Mouse (Mus musculus) liver, adult 2 months (tissue): ENCODE measurements around the gene Ets1. TPM values are rescaled to one million over a fixed set of nuclear protein-coding genes. Genes with fewer than 3 reads are reported as not detected.
A peak's percentile ranks its signal among the peaks of the same experiment; 100 is the strongest.

Source experiments
- DNase-seq: peaks from one replicate; pipeline ENCODE4 v3.0.0-alpha.2; 2011; ENCODE audit warnings: low read depth, low spot score; ENCODE audit errors: extremely low read depth
- H3K27ac ChIP-seq: fragments of 200-500 bp; replicated peaks from 2 replicates; pipeline ENCODE4 v1.5.1; 2012; ENCODE audit warnings: low read depth, mild to moderate bottlenecking, control low read depth, inconsistent platforms, low read length; ENCODE audit not compliant: insufficient read depth
- H3K27me3 ChIP-seq: fragments of 200-500 bp; 2 replicates; pipeline ENCODE4 v1.6.1; 2012; ENCODE audit warnings: mild to moderate bottlenecking, moderate library complexity, low read length, inconsistent platforms; ENCODE audit not compliant: control insufficient read depth, insufficient read depth
- H3K36me3 ChIP-seq: fragments of 200-500 bp; 2 replicates; pipeline ENCODE4 v1.6.1; 2012; ENCODE audit warnings: low read length, inconsistent platforms; ENCODE audit not compliant: control insufficient read depth, insufficient read depth
- H3K4me1 ChIP-seq: fragments of 200-500 bp; 2 replicates; pipeline ENCODE4 v1.6.1; 2011; ENCODE audit warnings: low read length; ENCODE audit not compliant: control insufficient read depth, insufficient read depth
- H3K4me3 ChIP-seq: fragments of 200-500 bp; 2 replicates; pipeline ENCODE4 v1.5.1; 2011; ENCODE audit warnings: low read depth, mild to moderate bottlenecking, control low read depth, low read length, moderate library complexity; ENCODE audit not compliant: insufficient read depth
- H3K79me2 ChIP-seq: fragments of 200-500 bp; 2 replicates; pipeline ENCODE4 v1.6.1; 2012; ENCODE audit warnings: inconsistent platforms, mild to moderate bottlenecking, low read length, moderate library complexity; ENCODE audit not compliant: control insufficient read depth, insufficient read depth
- H3K9ac ChIP-seq: fragments of 200-500 bp; 2 replicates; pipeline ENCODE4 v1.6.1; 2012; ENCODE audit warnings: low read depth, mild to moderate bottlenecking, control low read depth, inconsistent platforms, low read length
- CTCF ChIP-seq: fragments of 200-500 bp; IDR thresholded peaks from 2 replicates; pipeline ENCODE4 v1.5.1; 2011; ENCODE audit warnings: low read depth, low read length, control low read depth
- POLR2A ChIP-seq: fragments of 200-500 bp; IDR thresholded peaks from 2 replicates; pipeline ENCODE4 v1.6.1; 2011; ENCODE audit warnings: low read length, control low read depth; ENCODE audit not compliant: insufficient read depth; ENCODE audit errors: extremely low read depth
- WGBS: fragments of 180-500 bp; shearing (Covaris S2); methylation state at CpG from one replicate; pipeline ENCODE4 v1.1.7; 2018; 5-methylcytosine and 5-hydroxymethylcytosine counted together
- polyA plus RNA-seq: library from polyadenylated mRNA; depleted of rRNA; stranded (reverse); fragments of >200 nt; gene quantifications from 2 replicates; pipeline ENCODE4 v1.2.3, GENCODE M21; 2012
- total RNA-seq: library from RNA; depleted of rRNA; stranded (reverse); fragments of >200 nt; gene quantifications from 2 replicates; pipeline ENCODE4 v1.2.3, GENCODE M21; 2014

The Ets1 gene
- total and polyA plus RNA-seq, 2 experiments: 7.6 to 18.8 TPM

DNA sequence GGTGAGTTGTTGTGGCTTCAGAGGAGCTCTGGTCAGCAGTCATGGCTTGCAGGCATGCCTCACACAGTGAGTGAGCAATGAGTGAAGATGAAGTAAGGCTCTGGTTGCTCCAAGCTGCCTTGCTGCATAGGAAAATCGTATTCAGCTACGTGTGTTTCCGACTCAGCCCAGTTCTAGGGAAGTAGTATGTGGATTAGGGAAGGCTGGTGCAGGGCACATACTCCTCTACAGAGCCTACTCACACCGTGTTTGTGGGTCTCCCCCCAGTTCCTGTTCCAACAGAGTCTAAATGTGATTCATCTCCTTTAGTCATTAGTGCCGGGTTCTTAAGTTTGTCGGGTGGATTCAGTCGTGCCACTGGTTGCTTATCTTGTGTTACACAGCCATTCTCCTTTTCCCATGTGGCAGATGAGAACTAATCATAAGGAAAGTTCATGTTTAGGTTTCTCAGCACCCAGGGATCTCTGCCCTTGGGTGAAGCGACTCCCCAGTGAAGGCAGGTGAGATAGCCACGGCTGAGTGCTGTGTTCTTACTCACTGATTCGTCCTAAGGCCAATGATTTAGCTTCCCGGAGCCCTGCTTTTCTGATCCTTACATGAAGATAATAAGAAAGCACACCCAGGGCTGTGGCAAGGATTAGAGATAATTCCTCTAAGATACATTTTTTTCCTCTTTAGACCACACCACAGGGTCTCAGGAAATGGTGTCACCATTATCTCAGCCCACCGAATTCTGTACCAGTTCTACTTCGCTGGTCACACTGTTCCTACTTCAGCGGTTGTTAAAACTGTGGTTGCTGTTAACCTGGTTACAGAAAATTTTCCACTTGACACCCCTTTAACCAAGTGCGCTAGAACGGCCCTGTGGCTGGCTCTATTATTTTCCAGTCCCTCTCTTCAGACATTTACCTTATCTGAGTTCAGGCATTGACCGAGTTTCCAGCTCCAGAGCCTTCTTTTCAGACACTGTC, 74.0 kb downstream of the Ets1 start:
- Histone ChIP-seq H3K36me3 (peaks cover 1% of the 10 kb centered on the region; the same call in 1 of the 2 replicates), H3K4me3 (no peak overlapping the region), H3K79me2 (peaks cover 19% of the 10 kb centered on the region; the same call in 1 of the 2 replicates), H3K9ac (peak overlapping the region; percentile 30; the same call in 1 of the 2 replicates), H3K27me3 (no peaks in the 10 kb centered on the region), H3K27ac (peak overlapping the region; percentile 21; the same call in 1 of the 2 replicates), H3K4me1 (peaks cover 11% of the 10 kb centered on the region; the same call in 1 of the 2 replicates)
- DNase-seq: no peak
- TF ChIP-seq POLR2A: no peak
- no peak for TF ChIP-seq CTCF
- 73% methylated on average over 17 of the region's 17 CpGs for WGBS

GRCm38 (mm10) chr9:32710987-32711652, 75.1 kb downstream of the Ets1 start:
- Histone ChIP-seq H3K36me3 (no peaks in the 10 kb centered on the region; the same call in 1 of the 2 replicates), H3K27me3 (no peaks in the 10 kb centered on the region), H3K9ac (peak overlapping the region; percentile 48), H3K79me2 (peaks cover 13% of the 10 kb centered on the region; the same call in 1 of the 2 replicates), H3K4me3 (no peak overlapping the region), H3K4me1 (peaks cover 10% of the 10 kb centered on the region; the same call in 1 of the 2 replicates), H3K27ac (peak overlapping the region; percentile 23)
- WGBS: 73% methylated on average over 12 of the region's 12 CpGs
- DNase-seq: no peak
- no peak for TF ChIP-seq POLR2A
- no peak for TF ChIP-seq CTCF

GRCm38 (mm10) chr9:32711768-32712167, 75.7 kb downstream of the Ets1 start:
- H3K4me1 ChIP-seq: peaks cover 9% of the 10 kb centered on the region; the same call in 1 of the 2 replicates

GRCm38 (mm10) chr9:32712383-32712910, 76.4 kb downstream of the Ets1 start:
- peaks cover 7% of the 10 kb centered on the region; the same call in 1 of the 2 replicates for H3K4me1 ChIP-seq
- peaks cover 11% of the 10 kb centered on the region; the same call in 1 of the 2 replicates for H3K79me2 ChIP-seq
- no peak overlapping the region; the same call in 1 of the 2 replicates for H3K9ac ChIP-seq
- WGBS: 71% methylated on average over 7 of the region's 7 CpGs
- TF ChIP-seq CTCF (no peak), POLR2A (no peak)
- no peak for DNase-seq
- no peak overlapping the region for H3K4me3 ChIP-seq
- H3K27ac ChIP-seq: no peak overlapping the region
- H3K27me3 ChIP-seq: no peaks in the 10 kb centered on the region
- H3K36me3 ChIP-seq: no peaks in the 10 kb centered on the region; the same call in 1 of the 2 replicates

More at GRCm38 (mm10) chr9:32711768-32712167, 75.7 kb downstream of the Ets1 start:
- DNase-seq: no peak
- no peak overlapping the region for H3K9ac ChIP-seq
- H3K4me3 ChIP-seq: no peak overlapping the region
- H3K36me3 ChIP-seq: no peaks in the 10 kb centered on the region; the same call in 1 of the 2 replicates
- H3K79me2 ChIP-seq: peaks cover 11% of the 10 kb centered on the region; the same call in 1 of the 2 replicates
- no peaks in the 10 kb centered on the region for H3K27me3 ChIP-seq
- TF ChIP-seq CTCF (no peak), POLR2A (no peak)
- H3K27ac ChIP-seq: no peak overlapping the region
- 62% methylated on average over 4 of the region's 4 CpGs for WGBS

DNA sequence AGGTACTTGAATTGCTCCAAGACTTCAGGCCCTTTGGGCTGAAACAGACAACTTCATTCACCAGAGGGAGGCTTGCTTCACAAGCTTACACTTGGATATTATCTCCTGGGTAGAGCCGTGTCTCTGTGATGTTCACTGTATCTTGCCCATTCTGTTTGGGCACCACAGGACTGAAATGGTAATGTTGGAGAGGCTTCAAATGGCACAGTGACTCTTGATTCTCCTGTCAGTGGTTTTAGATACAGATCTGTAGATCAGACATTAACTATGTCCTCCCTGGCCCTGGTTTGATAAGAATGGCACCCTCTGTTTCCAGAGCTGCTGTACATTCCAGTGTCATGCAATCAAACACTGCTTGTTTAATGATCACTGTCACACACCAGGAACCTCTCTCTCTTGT, 77.1 kb downstream of the Ets1 start:
- H3K27ac ChIP-seq: no peak overlapping the region

More for the DNA sequence above, 77.1 kb downstream of the Ets1 start:
- peaks cover 10% of the 10 kb centered on the region for H3K4me1 ChIP-seq
- H3K79me2 ChIP-seq: peaks cover 11% of the 10 kb centered on the region; the same call in 1 of the 2 replicates
- WGBS: 64% methylated on average over 1 of the region's 1 CpGs
- no peaks in the 10 kb centered on the region for H3K27me3 ChIP-seq
- no peak overlapping the region for H3K4me3 ChIP-seq
- no peaks in the 10 kb centered on the region; the same call in 1 of the 2 replicates for H3K36me3 ChIP-seq
- DNase-seq: no peak
- TF ChIP-seq CTCF (no peak), POLR2A (no peak)
- H3K9ac ChIP-seq: no peak overlapping the region
